Mouse (Mus musculus) cortical plate, adult 2 months (tissue): Measurements from ENCODE around the gene Acvr2b. TPM values are rescaled to one million over a fixed set of nuclear protein-coding genes. Genes with fewer than 3 reads are reported as not detected.

Experiments used
- H3K27ac ChIP-seq: fragments of 200-500 bp; 2 replicates; pipeline ENCODE4 v1.5.1; 2012; ENCODE audit warnings: low read length, control low read depth, inconsistent platforms; ENCODE audit not compliant: insufficient read depth
- H3K4me1 ChIP-seq: fragments of 200-500 bp; 2 replicates; pipeline ENCODE4 v1.6.1; 2011; ENCODE audit warnings: low read length; ENCODE audit not compliant: control insufficient read depth, insufficient read depth
- H3K4me3 ChIP-seq: fragments of 200-500 bp; 2 replicates; pipeline ENCODE4 v1.5.1; 2011; ENCODE audit warnings: mild to moderate bottlenecking, low read length, control low read depth; ENCODE audit not compliant: insufficient read depth
- CTCF ChIP-seq: fragments of 200-500 bp; IDR thresholded peaks from 2 replicates; pipeline ENCODE4 v1.5.1; 2011; ENCODE audit warnings: mild to moderate bottlenecking, control low read depth, low read length; ENCODE audit not compliant: insufficient read depth; ENCODE audit errors: extremely low read depth
- POLR2A ChIP-seq: fragments of 200-500 bp; IDR thresholded peaks from 2 replicates; pipeline ENCODE4 v1.6.1; 2011; ENCODE audit warnings: mild to moderate bottlenecking, low read length, control low read depth; ENCODE audit not compliant: insufficient read depth; ENCODE audit errors: extremely low read depth
- polyA plus RNA-seq: library from polyadenylated mRNA; depleted of rRNA; stranded (reverse); fragments of >200 nt; gene quantifications from 2 replicates; pipeline ENCODE4 v1.2.3, GENCODE M21; 2012

The Acvr2b gene
- polyA plus RNA-seq, 1 experiment, result 5.8 TPM

DNA sequence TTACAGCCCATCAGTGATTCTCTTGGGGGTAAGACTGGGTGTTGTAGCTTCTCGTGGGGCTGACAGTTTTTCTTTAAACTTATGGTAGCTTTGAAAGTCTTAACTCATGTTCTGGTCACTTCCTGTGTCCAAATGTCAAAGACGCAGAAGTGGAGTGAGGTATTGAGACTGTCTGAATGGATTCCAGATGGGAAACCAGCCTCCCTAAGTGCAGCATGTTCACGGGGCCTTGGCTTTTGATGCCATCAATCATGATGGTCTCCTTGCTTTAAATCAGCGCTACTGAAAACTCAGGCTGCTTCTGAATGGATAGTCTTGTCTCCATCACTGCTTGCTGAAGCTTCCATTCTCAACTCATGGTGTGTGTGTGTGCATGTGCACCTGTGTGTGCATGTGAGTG lies 30.7 kb upstream of the Acvr2b start:
- no peak overlapping the region for H3K4me3 ChIP-seq
- no peaks in the 10 kb centered on the region for H3K4me1 ChIP-seq
- no peak overlapping the region for H3K27ac ChIP-seq
- no peak for TF ChIP-seq POLR2A
- TF ChIP-seq CTCF, result no peak

GRCm38 (mm10) chr9:119375008-119375407 lies 26.9 kb upstream of the Acvr2b start:
- H3K4me3 ChIP-seq, result no peak overlapping the region
- TF ChIP-seq CTCF, result no peak
- TF ChIP-seq POLR2A, result no peak
- H3K27ac ChIP-seq, result no peak overlapping the region
- H3K4me1 ChIP-seq, result no peaks in the 10 kb centered on the region

DNA sequence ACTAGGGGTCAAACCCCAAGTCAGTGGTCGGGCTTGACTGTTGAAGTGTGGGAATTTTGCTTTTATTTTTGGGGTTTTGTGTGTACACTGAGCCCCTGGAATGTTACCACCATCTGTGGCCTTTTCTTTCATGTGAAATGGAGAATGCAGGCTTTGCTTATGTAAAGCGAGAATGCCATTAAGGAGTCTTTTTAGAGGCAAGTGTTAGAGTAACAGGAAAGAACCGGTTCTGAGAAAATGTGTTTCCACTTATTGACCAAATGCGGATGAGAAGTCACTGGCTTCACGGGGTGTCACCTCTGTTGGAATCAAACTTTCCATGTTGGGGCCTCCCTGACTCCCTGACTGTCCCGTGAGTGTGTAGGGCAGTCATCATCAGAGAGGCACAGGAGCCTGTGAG lies 26.4 kb upstream of the Acvr2b start:
- H3K4me3 ChIP-seq, result no peak overlapping the region
- no peak for TF ChIP-seq POLR2A
- TF ChIP-seq CTCF, result no peak
- no peak overlapping the region for H3K27ac ChIP-seq
- no peaks in the 10 kb centered on the region for H3K4me1 ChIP-seq

DNA sequence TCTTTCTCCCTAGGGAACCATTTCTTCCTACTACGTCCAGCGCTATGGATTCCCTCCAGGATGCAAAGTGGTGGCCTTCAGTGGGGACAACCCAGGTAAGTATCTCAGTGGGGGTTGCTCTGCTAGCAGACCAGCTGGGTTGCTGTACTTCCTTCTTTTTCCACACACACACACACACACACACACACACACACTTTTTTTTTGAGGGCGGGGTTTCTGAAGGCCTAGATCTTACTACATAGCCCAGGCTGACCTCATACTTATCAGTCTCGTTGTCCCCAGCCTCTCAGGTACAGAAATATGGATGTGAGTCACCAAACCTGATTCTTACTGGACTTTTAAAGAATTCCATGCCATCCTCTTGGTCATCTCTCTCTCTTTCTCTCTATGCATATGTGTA lies 23.7 kb upstream of the Acvr2b start:
- Histone ChIP-seq H3K27ac (no peak overlapping the region), H3K4me1 (no peaks in the 10 kb centered on the region), H3K4me3 (no peak overlapping the region)
- TF ChIP-seq POLR2A, result no peak
- no peak for TF ChIP-seq CTCF

- no peak overlapping the region for H3K4me3 ChIP-seq
- H3K27ac ChIP-seq, result no peak overlapping the region
- TF ChIP-seq POLR2A (no peak), CTCF (no peak)
- no peaks in the 10 kb centered on the region for H3K4me1 ChIP-seq
Measured at GRCm38 (mm10) chr9:119382603-119383002, 19.3 kb upstream of the Acvr2b start.

GRCm38 (mm10) chr9:119388956-119389355 lies 13.0 kb upstream of the Acvr2b start:
- H3K4me1 ChIP-seq, result no peaks in the 10 kb centered on the region
- TF ChIP-seq POLR2A (no peak), CTCF (no peak)
- no peak overlapping the region for H3K4me3 ChIP-seq
- H3K27ac ChIP-seq, result no peak overlapping the region

DNA sequence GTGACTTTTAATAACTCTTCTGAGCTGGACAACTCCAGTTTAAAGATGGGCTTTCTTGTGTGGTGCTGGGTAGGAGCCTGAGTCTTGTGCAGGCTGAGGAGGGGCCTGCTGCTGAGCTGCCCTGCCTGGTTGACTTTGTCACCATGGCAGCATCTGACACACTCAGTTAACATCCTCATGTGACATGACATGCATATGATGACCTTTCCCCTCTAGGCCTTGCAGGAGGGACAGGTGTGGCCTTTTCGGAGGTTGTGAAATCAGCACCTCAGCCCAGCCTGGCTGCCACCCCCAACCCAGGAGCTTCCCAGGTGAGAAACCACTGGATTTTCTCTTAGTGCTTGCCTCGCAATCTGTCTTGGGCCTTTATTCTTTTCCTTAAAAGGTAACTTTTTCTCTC lies 11.7 kb upstream of the Acvr2b start:
- H3K4me1 ChIP-seq, result no peaks in the 10 kb centered on the region
- no peak overlapping the region for H3K4me3 ChIP-seq
- H3K27ac ChIP-seq, result no peak overlapping the region
- TF ChIP-seq CTCF (no peak), POLR2A (no peak)

DNA sequence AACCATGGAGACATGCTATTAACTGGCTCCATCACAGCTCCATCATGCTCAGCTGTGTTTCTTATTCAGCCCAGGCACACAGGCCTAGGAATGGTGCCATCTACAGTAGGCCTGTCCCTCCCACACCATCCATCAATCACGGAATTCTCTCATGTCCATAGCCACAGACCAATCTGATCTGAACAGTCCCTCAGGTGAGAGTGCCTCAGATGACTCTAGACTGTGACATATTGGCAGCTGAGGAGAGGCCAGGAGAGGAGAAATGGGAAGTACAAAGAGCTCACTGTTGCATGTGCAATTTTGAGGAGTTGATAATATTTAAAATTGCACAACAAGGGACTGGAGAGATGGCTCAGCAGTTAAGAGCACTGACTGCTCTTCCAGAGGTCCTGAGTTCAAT lies 7.1 kb upstream of the Acvr2b start:
- Histone ChIP-seq H3K27ac (no peak overlapping the region), H3K4me1 (no peaks in the 10 kb centered on the region), H3K4me3 (no peak overlapping the region)
- TF ChIP-seq POLR2A, result no peak
- no peak for TF ChIP-seq CTCF

DNA sequence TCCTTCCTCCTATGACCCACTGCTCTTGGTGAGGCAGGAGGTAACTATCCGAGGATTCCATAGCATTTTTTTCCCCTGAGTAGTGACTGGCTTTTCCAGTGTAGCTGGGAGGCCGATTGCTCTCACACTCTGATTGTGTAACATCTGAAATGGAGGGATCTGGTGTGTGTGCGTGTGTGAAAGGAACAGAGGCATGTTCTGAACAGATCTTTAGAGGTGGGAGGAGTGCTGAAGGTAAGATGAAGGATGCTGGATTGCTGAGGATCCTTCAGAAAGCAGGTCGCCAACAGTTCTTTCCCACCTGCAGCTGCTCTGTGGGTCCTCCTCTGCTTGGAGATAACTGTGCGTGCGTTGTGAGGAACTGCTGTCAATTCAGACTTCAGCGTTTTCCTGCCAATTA lies 567 bp upstream of the Acvr2b start:
- TF ChIP-seq CTCF, result no peak
- TF ChIP-seq POLR2A, result no peak
- peak overlapping the region; percentile 77 for H3K27ac ChIP-seq
- peaks cover 4% of the 10 kb centered on the region; the same call in 1 of the 2 replicates for H3K4me1 ChIP-seq
- peak overlapping the region; percentile 53 for H3K4me3 ChIP-seq

DNA sequence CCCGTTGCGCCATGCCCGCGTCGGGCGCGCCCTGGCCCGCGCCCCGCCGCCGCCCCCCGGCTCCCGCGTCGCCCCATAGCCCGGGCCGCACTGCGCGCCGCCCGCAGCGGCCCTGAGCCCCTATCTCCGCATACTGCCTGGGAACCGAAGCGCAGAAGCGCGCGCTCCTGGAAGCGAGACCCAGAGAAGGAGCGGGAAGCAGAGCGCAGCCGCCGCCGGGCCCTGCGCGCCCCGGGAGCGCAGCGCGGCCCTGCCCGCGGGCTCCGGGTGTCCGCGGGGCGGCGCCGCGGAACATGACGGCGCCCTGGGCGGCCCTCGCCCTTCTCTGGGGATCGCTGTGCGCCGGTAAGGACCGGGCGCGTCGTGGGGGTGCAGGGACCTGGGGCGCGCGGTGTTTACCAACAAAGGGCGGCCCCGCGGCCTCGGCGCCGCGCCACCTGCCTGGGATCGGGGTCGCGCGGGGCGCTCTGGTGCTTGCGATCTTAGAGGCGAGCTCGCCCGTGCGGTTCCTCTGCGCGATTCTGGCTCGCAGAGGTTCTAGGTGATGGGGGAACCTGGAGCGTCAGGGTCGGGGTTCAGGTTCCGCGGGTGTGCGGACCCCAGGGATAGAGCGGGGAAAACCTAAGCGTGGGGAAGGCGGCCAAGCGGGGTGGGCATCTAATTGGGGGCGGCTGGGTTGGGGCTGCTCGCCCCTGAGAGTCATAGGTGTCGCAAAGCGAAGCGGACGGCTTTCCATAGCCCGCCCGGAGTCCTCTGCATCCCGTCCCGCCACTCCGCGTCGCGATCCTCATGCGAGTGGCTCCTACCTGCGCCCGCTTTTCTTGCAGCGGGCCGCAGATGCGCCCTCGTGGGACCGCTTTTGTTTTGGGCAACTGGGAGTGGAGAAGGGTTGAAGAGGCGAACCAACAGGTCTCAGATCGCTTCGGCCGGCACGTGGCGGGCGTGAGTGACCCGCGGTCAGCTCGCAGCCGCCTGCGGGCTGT lies 626 bp downstream of the Acvr2b start:
- Histone ChIP-seq H3K4me3 (peak overlapping the region; percentile 53), H3K4me1 (peaks cover 4% of the 10 kb centered on the region; the same call in 1 of the 2 replicates), H3K27ac (peak overlapping the region; percentile 95)
- TF ChIP-seq CTCF (no peak), POLR2A (no peak)
